Mouse (Mus musculus): Measurements from ENCODE around the gene Atrnl1.

Atrnl1 gene

GRCm38 (mm10) chr19:58104544-58104943, 493.7 kb downstream of the Atrnl1 start:
- in situ Hi-C loops (cut with MboI; ENCODE audit: low sequenced_read_pairs): no loop called here

GRCm38 (mm10) chr19:58107632-58108031, 496.8 kb downstream of the Atrnl1 start:
- in situ Hi-C loops (cut with MboI; ENCODE audit: low sequenced_read_pairs): no loop called here

GRCm38 (mm10) chr19:58110491-58110890, 499.7 kb downstream of the Atrnl1 start:
- in situ Hi-C loops (cut with MboI; ENCODE audit: low sequenced_read_pairs): no loop called here

GRCm38 (mm10) chr19:58111291-58111690, 500.5 kb downstream of the Atrnl1 start:
- in situ Hi-C loops (cut with MboI; ENCODE audit: low sequenced_read_pairs): no loop called here

GRCm38 (mm10) chr19:58112151-58112550, 501.3 kb downstream of the Atrnl1 start:
- in situ Hi-C loops (cut with MboI; ENCODE audit: low sequenced_read_pairs): no loop called here

- in situ Hi-C loops (cut with MboI; ENCODE audit: low sequenced_read_pairs): no loop called here
Measured at GRCm38 (mm10) chr19:58113092-58113731, 502.4 kb downstream of the Atrnl1 start.

- in situ Hi-C loops (cut with MboI; ENCODE audit: low sequenced_read_pairs): no loop called here
Measured at GRCm38 (mm10) chr19:58117595-58117994, 506.8 kb downstream of the Atrnl1 start.

GRCm38 (mm10) chr19:58118141-58118835, 507.5 kb downstream of the Atrnl1 start:
- in situ Hi-C loops (cut with MboI; ENCODE audit: low sequenced_read_pairs): no loop called here

GRCm38 (mm10) chr19:58118864-58119263, 508.0 kb downstream of the Atrnl1 start:
- in situ Hi-C loops (cut with MboI; ENCODE audit: low sequenced_read_pairs): no loop called here

GRCm38 (mm10) chr19:58119681-58120173, 508.9 kb downstream of the Atrnl1 start:
- in situ Hi-C loops (cut with MboI; ENCODE audit: low sequenced_read_pairs): no loop called here

- in situ Hi-C loops (cut with MboI; ENCODE audit: low sequenced_read_pairs): no loop called here
Measured at GRCm38 (mm10) chr19:58120661-58121060, 509.8 kb downstream of the Atrnl1 start.

- in situ Hi-C loops (cut with MboI; ENCODE audit: low sequenced_read_pairs): no loop called here
Measured at GRCm38 (mm10) chr19:58121628-58122027, 510.8 kb downstream of the Atrnl1 start.

- in situ Hi-C loops (cut with MboI; ENCODE audit: low sequenced_read_pairs): no loop called here
Measured at GRCm38 (mm10) chr19:58123620-58124019, 512.8 kb downstream of the Atrnl1 start.

- in situ Hi-C loops (cut with MboI; ENCODE audit: low sequenced_read_pairs): no loop called here
Measured at GRCm38 (mm10) chr19:58124566-58124965, 513.7 kb downstream of the Atrnl1 start.

GRCm38 (mm10) chr19:58125010-58125409, 514.2 kb downstream of the Atrnl1 start:
- in situ Hi-C loops (cut with MboI; ENCODE audit: low sequenced_read_pairs): no loop called here

GRCm38 (mm10) chr19:58131896-58132295, 521.1 kb downstream of the Atrnl1 start:
- in situ Hi-C loops (cut with MboI; ENCODE audit: low sequenced_read_pairs): no loop called here

- in situ Hi-C loops (cut with MboI; ENCODE audit: low sequenced_read_pairs): no loop called here
Measured at GRCm38 (mm10) chr19:58140191-58140784, 529.5 kb downstream of the Atrnl1 start.

- in situ Hi-C loops (cut with MboI; ENCODE audit: low sequenced_read_pairs): no loop called here
Measured at GRCm38 (mm10) chr19:58143853-58144454, 533.1 kb downstream of the Atrnl1 start.

GRCm38 (mm10) chr19:58145521-58145920, 534.7 kb downstream of the Atrnl1 start:
- in situ Hi-C loops (cut with MboI; ENCODE audit: low sequenced_read_pairs): no loop called here

- in situ Hi-C loops (cut with MboI; ENCODE audit: low sequenced_read_pairs): no loop called here
Measured at GRCm38 (mm10) chr19:58151257-58151656, 540.4 kb downstream of the Atrnl1 start.

- in situ Hi-C loops (cut with MboI; ENCODE audit: low sequenced_read_pairs): no loop called here
Measured at GRCm38 (mm10) chr19:58161569-58161968, 550.7 kb downstream of the Atrnl1 start.

All from CH12F3 (cell line).